Mouse (Mus musculus): ENCODE measurements around the gene Fam69b. TPM values are rescaled to one million over a fixed set of nuclear protein-coding genes. Genes with fewer than 3 reads are reported as not detected.

Fam69b gene
- total and polyA plus RNA-seq, 3 experiments = 20.0 to 47.6 (median 21.1) TPM

GRCm38 (mm10) chr2:26609261-26609661, 19.0 kb upstream of the Fam69b start:
- H3K9ac ChIP-seq (ENCODE audit: low read depth, low read length) = no peak overlapping the region
- H3K4me1 ChIP-seq (ENCODE audit: control insufficient read depth, insufficient read depth, low read length) = peaks cover 4% of the 10 kb centered on the region
- H3K4me3 ChIP-seq = no peak overlapping the region
- TF ChIP-seq EP300 (IDR thresholded peaks at IDR 0.05; ENCODE audit: insufficient read depth, low read depth, low read length) = peak; percentile 90
- TF ChIP-seq CTCF (IDR thresholded peaks at IDR 0.05) = no peak
- peak; percentile 49 to 83 for DNase-seq
- no peaks in the 10 kb centered on the region for H3K79me2 ChIP-seq (replicated peaks; ENCODE audit: control insufficient read depth, insufficient read depth, low read length)
- no peaks in the 10 kb centered on the region for H3K36me3 ChIP-seq (ENCODE audit: control insufficient read depth, insufficient read depth, low read length)
- H3K27me3 ChIP-seq (ENCODE audit: control insufficient read depth, insufficient read depth, low read length) = no peaks in the 10 kb centered on the region
- intact Hi-C loops (cut with DNase I) = no loop called here
- H3K27ac ChIP-seq = peak overlapping the region; percentile 86

GRCm38 (mm10) chr2:26610526-26610925, 17.7 kb upstream of the Fam69b start:
- intact Hi-C loops (cut with DNase I) = no loop called here
- Histone ChIP-seq H3K9ac (ENCODE audit: low read depth, low read length) (no peak overlapping the region; the same call in 1 of the 2 replicates), H3K36me3 (ENCODE audit: control insufficient read depth, insufficient read depth, low read length) (no peaks in the 10 kb centered on the region), H3K4me1 (ENCODE audit: control insufficient read depth, insufficient read depth, low read length) (peaks cover 4% of the 10 kb centered on the region), H3K27ac (peak overlapping the region; percentile 86), H3K79me2 (replicated peaks; ENCODE audit: control insufficient read depth, insufficient read depth, low read length) (no peaks in the 10 kb centered on the region), H3K27me3 (ENCODE audit: control insufficient read depth, insufficient read depth, low read length) (no peaks in the 10 kb centered on the region), H3K4me3 (peak overlapping the region; percentile 21)
- 73% methylated on average over 3 of the region's 3 CpGs for WGBS
- no peak for DNase-seq
- no peak for TF ChIP-seq EP300 (IDR thresholded peaks at IDR 0.05; ENCODE audit: insufficient read depth, low read depth, low read length)
- TF ChIP-seq CTCF (IDR thresholded peaks at IDR 0.05) = no peak
- TF ChIP-seq POLR2A (IDR thresholded peaks at IDR 0.05; ENCODE audit: insufficient read depth, low read depth, low read length) = no peak

- peak overlapping the region; percentile 86 for H3K27ac ChIP-seq
- DNase-seq = no peak
Observed at GRCm38 (mm10) chr2:26611054-26611453, 17.2 kb upstream of the Fam69b start.

GRCm38 (mm10) chr2:26611896-26612295, 16.4 kb upstream of the Fam69b start:
- Histone ChIP-seq H3K4me3 (peak overlapping the region; percentile 14; the same call in 1 of the 2 replicates), H3K9ac (ENCODE audit: low read depth, low read length) (no peak overlapping the region), H3K79me2 (replicated peaks; ENCODE audit: control insufficient read depth, insufficient read depth, low read length) (no peaks in the 10 kb centered on the region), H3K27me3 (ENCODE audit: control insufficient read depth, insufficient read depth, low read length) (no peaks in the 10 kb centered on the region), H3K27ac (peak overlapping the region; percentile 61), H3K4me1 (ENCODE audit: control insufficient read depth, insufficient read depth, low read length) (peaks cover 4% of the 10 kb centered on the region), H3K36me3 (ENCODE audit: control insufficient read depth, insufficient read depth, low read length) (no peaks in the 10 kb centered on the region)
- TF ChIP-seq CTCF (IDR thresholded peaks at IDR 0.05) (no peak), EP300 (IDR thresholded peaks at IDR 0.05; ENCODE audit: insufficient read depth, low read depth, low read length) (no peak)
- intact Hi-C loops (cut with DNase I) = no loop called here
- DNase-seq = no peak

More at GRCm38 (mm10) chr2:26611054-26611453, 17.2 kb upstream of the Fam69b start:
- Histone ChIP-seq H3K36me3 (ENCODE audit: control insufficient read depth, insufficient read depth, low read length) (no peaks in the 10 kb centered on the region), H3K79me2 (replicated peaks; ENCODE audit: control insufficient read depth, insufficient read depth, low read length) (no peaks in the 10 kb centered on the region), H3K4me1 (ENCODE audit: control insufficient read depth, insufficient read depth, low read length) (peaks cover 4% of the 10 kb centered on the region), H3K27me3 (ENCODE audit: control insufficient read depth, insufficient read depth, low read length) (no peaks in the 10 kb centered on the region), H3K9ac (ENCODE audit: low read depth, low read length) (no peak overlapping the region), H3K4me3 (no peak overlapping the region)
- intact Hi-C loops (cut with DNase I) = no loop called here
- TF ChIP-seq CTCF (IDR thresholded peaks at IDR 0.05) = no peak
- no peak for TF ChIP-seq EP300 (IDR thresholded peaks at IDR 0.05; ENCODE audit: insufficient read depth, low read depth, low read length)
- no peak for TF ChIP-seq POLR2A (IDR thresholded peaks at IDR 0.05; ENCODE audit: insufficient read depth, low read depth, low read length)

GRCm38 (mm10) chr2:26614903-26615302, 13.4 kb upstream of the Fam69b start:
- DNase-seq = peak; percentile 51 to 73
- peak overlapping the region; percentile 52 for H3K9ac ChIP-seq (ENCODE audit: low read depth, low read length)

GRCm38 (mm10) chr2:26615459-26616124, 12.7 kb upstream of the Fam69b start:
- Histone ChIP-seq H3K4me3 (no peak overlapping the region), H3K9ac (ENCODE audit: low read depth, low read length) (peak overlapping the region; percentile 36), H3K4me1 (ENCODE audit: control insufficient read depth, insufficient read depth, low read length) (peaks cover 6% of the 10 kb centered on the region), H3K79me2 (replicated peaks; ENCODE audit: control insufficient read depth, insufficient read depth, low read length) (no peaks in the 10 kb centered on the region), H3K27me3 (ENCODE audit: control insufficient read depth, insufficient read depth, low read length) (no peaks in the 10 kb centered on the region), H3K36me3 (ENCODE audit: control insufficient read depth, insufficient read depth, low read length) (no peaks in the 10 kb centered on the region), H3K27ac (peak overlapping the region; percentile 61)
- DNase-seq = no peak
- 71% methylated on average over 4 of the region's 4 CpGs for WGBS
- no peak for TF ChIP-seq CTCF (IDR thresholded peaks at IDR 0.05)
- intact Hi-C loops (cut with DNase I) = no loop called here

More at GRCm38 (mm10) chr2:26614903-26615302, 13.4 kb upstream of the Fam69b start:
- 52% methylated on average over 5 of the region's 5 CpGs for WGBS
- H3K4me1 ChIP-seq (ENCODE audit: control insufficient read depth, insufficient read depth, low read length) = peaks cover 6% of the 10 kb centered on the region
- TF ChIP-seq POLR2A (IDR thresholded peaks at IDR 0.05; ENCODE audit: insufficient read depth, low read depth, low read length) (peak; percentile 33; the same call in 1 of the 2 replicates), CTCF (IDR thresholded peaks at IDR 0.05) (no peak), EP300 (IDR thresholded peaks at IDR 0.05; ENCODE audit: insufficient read depth, low read depth, low read length) (0 out of 2 replicates have a peak, but pooled peaks have one; percentile 63)
- H3K36me3 ChIP-seq (ENCODE audit: control insufficient read depth, insufficient read depth, low read length) = no peaks in the 10 kb centered on the region
- no peaks in the 10 kb centered on the region for H3K27me3 ChIP-seq (ENCODE audit: control insufficient read depth, insufficient read depth, low read length)
- no peaks in the 10 kb centered on the region for H3K79me2 ChIP-seq (replicated peaks; ENCODE audit: control insufficient read depth, insufficient read depth, low read length)
- peak overlapping the region; percentile 63 for H3K27ac ChIP-seq
- H3K4me3 ChIP-seq = no peak overlapping the region
- intact Hi-C loops (cut with DNase I) = no loop called here

All from heart, adult 2 months (tissue).